Mouse (Mus musculus): ENCODE results near the gene Grtp1. TPM values are rescaled to one million over a fixed set of nuclear protein-coding genes. Genes with fewer than 3 reads are reported as not detected.

Grtp1 gene
- polyA plus RNA-seq, 1 experiment from 2014 or later = 19.7 TPM

DNA sequence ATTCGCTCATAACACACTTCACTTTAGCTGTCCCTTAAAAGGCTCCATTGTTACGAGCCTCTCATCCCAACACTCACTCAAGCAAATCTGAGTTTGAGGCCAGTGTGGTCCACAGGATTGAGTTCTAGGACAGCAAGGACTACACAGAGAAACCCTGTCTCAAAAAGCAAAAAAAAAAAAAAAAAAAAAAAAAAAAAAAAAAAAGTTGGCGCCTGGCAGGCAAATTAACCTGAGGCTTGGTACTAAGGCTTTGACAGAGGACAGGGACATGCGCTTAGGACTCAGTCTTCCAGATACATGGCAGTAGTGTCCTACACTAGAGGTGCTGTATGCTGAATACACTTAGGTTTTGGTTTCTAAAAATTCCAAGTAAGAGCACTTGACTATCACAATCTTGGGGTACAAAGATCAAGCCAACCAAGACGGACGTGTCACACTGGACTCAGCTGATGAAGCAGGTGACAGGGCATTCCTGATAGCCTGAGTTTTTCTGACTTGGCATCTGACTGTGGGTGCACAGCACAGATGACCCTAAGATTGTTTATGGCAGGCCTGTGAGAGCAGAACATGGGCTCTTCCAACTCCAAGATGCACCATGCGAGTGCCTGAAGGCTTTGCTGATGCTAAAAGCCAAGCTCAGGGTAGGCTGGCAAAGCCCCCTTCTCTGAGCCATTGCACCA, 23.1 kb downstream of the Grtp1 start:
- Histone ChIP-seq H3K9me3 (ENCODE audit: control insufficient read depth, low read length) (no peaks in the 10 kb centered on the region), H3K4me1 (replicated peaks; ENCODE audit: control insufficient read depth, insufficient read depth, low read length) (peaks cover 4% of the 10 kb centered on the region; the same call in 1 of the 2 replicates), H3K9ac (ENCODE audit: low read depth, low read length) (no peak overlapping the region), H3K4me2 (no peak overlapping the region), H3K27me3 (replicated peaks; ENCODE audit: control insufficient read depth, insufficient read depth, low read length) (no peaks in the 10 kb centered on the region), H3K27ac (ENCODE audit: low read depth, low read length) (no peak overlapping the region), H3K4me3 (ENCODE audit: low read depth, low read length) (no peak overlapping the region), H3K36me3 (ENCODE audit: control insufficient read depth, insufficient read depth, low read length) (peaks cover 37% of the 10 kb centered on the region)
- no peak for ATAC-seq (replicated peaks; ENCODE audit: low FRiP score)
- DNase-seq (ENCODE audit: low spot score) = no peak
- 89% methylated on average over 7 of the region's 7 CpGs for WGBS

DNA sequence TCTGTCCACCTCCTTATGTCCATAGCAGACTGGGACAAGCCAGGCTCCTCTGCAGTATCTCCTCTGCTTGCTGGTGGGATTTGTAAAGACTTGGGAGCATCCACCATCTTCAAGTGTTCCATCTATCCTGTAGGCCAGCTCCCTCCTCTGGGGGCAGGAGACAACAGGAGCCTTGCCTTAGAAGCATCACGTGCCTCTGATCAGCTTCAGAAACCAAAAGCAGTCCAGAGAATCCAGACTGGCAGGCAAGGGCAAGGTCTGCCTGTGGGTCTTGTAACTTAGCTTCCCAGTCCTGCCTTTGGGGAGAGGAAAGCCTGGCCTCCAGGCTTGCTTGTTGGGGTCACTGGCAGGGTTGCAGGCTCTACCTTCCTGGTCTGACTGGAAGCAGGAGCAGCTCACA, 24.8 kb downstream of the Grtp1 start:
- Histone ChIP-seq H3K4me1 (replicated peaks; ENCODE audit: control insufficient read depth, insufficient read depth, low read length) (no peaks in the 10 kb centered on the region), H3K9ac (ENCODE audit: low read depth, low read length) (no peak overlapping the region), H3K36me3 (ENCODE audit: control insufficient read depth, insufficient read depth, low read length) (peaks cover 47% of the 10 kb centered on the region), H3K4me3 (ENCODE audit: low read depth, low read length) (no peak overlapping the region), H3K9me3 (ENCODE audit: control insufficient read depth, low read length) (no peaks in the 10 kb centered on the region), H3K27me3 (replicated peaks; ENCODE audit: control insufficient read depth, insufficient read depth, low read length) (no peaks in the 10 kb centered on the region), H3K4me2 (no peak overlapping the region), H3K27ac (ENCODE audit: low read depth, low read length) (no peak overlapping the region)
- DNase-seq (ENCODE audit: low spot score) (no peak), ATAC-seq (replicated peaks; ENCODE audit: low FRiP score) (no peak)
- WGBS = 90% methylated on average over 1 of the region's 1 CpGs

DNA sequence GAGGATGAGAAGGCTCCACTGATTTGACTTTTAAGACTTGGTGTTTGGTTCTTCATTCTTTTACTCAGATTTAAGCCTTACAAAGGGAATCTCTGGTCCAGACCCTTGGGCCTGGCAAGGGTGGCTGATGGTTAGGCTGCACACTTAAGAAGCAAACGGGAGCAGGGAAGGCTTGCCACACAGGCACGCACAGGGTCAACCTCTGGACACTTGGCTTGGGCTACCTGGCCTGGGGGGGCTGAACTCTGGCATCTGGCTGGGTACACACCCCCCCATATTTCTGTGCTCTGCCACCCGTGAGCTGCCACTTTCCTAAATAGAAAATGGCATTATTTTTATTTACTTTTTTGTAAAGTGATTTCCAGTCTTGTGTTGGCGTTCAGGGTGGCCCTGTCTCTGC, 25.6 kb downstream of the Grtp1 start:
- ATAC-seq (replicated peaks; ENCODE audit: low FRiP score) (no peak), DNase-seq (ENCODE audit: low spot score) (no peak)
- Histone ChIP-seq H3K27ac (ENCODE audit: low read depth, low read length) (no peak overlapping the region), H3K4me2 (no peak overlapping the region), H3K9me3 (ENCODE audit: control insufficient read depth, low read length) (no peaks in the 10 kb centered on the region), H3K36me3 (ENCODE audit: control insufficient read depth, insufficient read depth, low read length) (peaks cover 47% of the 10 kb centered on the region), H3K27me3 (replicated peaks; ENCODE audit: control insufficient read depth, insufficient read depth, low read length) (no peaks in the 10 kb centered on the region), H3K4me1 (replicated peaks; ENCODE audit: control insufficient read depth, insufficient read depth, low read length) (no peaks in the 10 kb centered on the region), H3K4me3 (ENCODE audit: low read depth, low read length) (no peak overlapping the region), H3K9ac (ENCODE audit: low read depth, low read length) (no peak overlapping the region)
- WGBS = 92% methylated on average over 4 of the region's 4 CpGs

DNA sequence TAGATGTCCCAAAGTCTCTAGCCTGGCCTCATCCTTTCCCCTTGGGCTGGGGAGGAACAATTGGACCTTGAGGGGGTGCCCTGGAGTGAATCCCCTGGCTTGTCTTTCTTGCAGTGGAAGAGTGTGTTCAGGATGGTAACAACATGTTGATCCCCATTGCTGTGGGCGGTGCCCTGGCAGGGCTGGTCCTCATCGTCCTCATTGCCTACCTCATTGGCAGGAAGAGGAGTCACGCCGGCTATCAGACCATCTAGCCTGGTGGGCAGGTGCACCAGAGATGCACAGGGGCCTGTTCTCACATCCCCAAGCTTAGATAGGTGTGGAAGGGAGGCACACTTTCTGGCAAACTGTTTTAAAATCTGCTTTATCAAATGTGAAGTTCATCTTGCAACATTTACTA, 26.1 kb downstream of the Grtp1 start:
- ATAC-seq (replicated peaks; ENCODE audit: low FRiP score) (no peak), DNase-seq (ENCODE audit: low spot score) (no peak)
- 85% methylated on average over 4 of the region's 4 CpGs for WGBS
- H3K9ac ChIP-seq (ENCODE audit: low read depth, low read length) = no peak overlapping the region
- H3K27ac ChIP-seq (ENCODE audit: low read depth, low read length) = no peak overlapping the region
- H3K4me3 ChIP-seq (ENCODE audit: low read depth, low read length) = no peak overlapping the region
- H3K4me2 ChIP-seq = no peak overlapping the region
- peaks cover 47% of the 10 kb centered on the region for H3K36me3 ChIP-seq (ENCODE audit: control insufficient read depth, insufficient read depth, low read length)
- H3K9me3 ChIP-seq (ENCODE audit: control insufficient read depth, low read length) = no peaks in the 10 kb centered on the region
- H3K27me3 ChIP-seq (replicated peaks; ENCODE audit: control insufficient read depth, insufficient read depth, low read length) = no peaks in the 10 kb centered on the region
- no peaks in the 10 kb centered on the region for H3K4me1 ChIP-seq (replicated peaks; ENCODE audit: control insufficient read depth, insufficient read depth, low read length)

DNA sequence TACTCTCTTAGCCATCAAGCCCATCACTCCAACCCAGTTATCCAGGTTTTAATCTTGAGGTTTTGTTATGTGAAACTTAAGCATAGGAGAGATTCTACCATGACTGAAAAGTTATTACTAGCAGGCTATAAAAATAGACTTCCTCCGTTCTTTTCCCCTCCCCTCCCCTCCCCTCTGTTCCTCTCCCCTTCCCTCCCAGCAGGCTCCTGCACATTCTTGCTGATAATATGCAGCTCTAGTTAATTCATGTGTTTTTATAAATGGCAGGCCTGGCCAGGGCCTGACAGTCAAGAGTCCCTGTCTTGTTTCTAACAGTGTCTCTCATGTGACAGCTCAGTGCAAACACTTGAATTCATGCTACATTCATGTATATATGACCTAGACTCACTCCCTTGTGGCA, 29.9 kb downstream of the Grtp1 start:
- ATAC-seq (replicated peaks; ENCODE audit: low FRiP score) (no peak), DNase-seq (ENCODE audit: low spot score) (no peak)
- H3K9me3 ChIP-seq (ENCODE audit: control insufficient read depth, low read length) = no peaks in the 10 kb centered on the region
- no peaks in the 10 kb centered on the region for H3K27me3 ChIP-seq (replicated peaks; ENCODE audit: control insufficient read depth, insufficient read depth, low read length)
- peaks cover 46% of the 10 kb centered on the region for H3K36me3 ChIP-seq (ENCODE audit: control insufficient read depth, insufficient read depth, low read length)
- H3K27ac ChIP-seq (ENCODE audit: low read depth, low read length) = no peak overlapping the region
- H3K9ac ChIP-seq (ENCODE audit: low read depth, low read length) = no peak overlapping the region
- 48% methylated on average over 1 of the region's 1 CpGs for WGBS
- H3K4me3 ChIP-seq (ENCODE audit: low read depth, low read length) = no peak overlapping the region
- H3K4me2 ChIP-seq = no peak overlapping the region
- H3K4me1 ChIP-seq (replicated peaks; ENCODE audit: control insufficient read depth, insufficient read depth, low read length) = no peaks in the 10 kb centered on the region

DNA sequence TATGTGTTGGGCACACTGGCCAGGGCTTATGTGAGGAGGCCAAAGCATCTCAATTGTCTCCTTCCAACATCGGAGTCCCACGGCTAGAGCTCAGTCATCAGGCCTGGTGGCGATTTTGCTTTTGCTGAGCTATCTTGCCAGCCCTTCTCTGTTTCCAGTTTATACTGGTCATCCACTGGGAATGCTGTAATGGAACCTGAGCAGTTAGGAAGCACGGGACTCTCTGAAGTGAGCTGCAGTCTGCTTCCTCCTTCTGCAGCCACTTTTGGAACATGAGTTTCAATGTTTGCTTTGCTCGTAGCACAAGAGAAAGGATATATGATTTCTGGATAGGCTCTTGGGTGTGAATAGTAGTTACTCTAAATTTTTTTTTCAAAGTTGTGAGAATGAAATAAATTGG, 36.1 kb downstream of the Grtp1 start:
- H3K4me2 ChIP-seq = no peak overlapping the region
- 77% methylated on average over 5 of the region's 5 CpGs for WGBS
- DNase-seq (ENCODE audit: low spot score) = no peak
- H3K27ac ChIP-seq (ENCODE audit: low read depth, low read length) = no peak overlapping the region
- H3K9me3 ChIP-seq (ENCODE audit: control insufficient read depth, low read length) = no peaks in the 10 kb centered on the region
- no peak overlapping the region for H3K9ac ChIP-seq (ENCODE audit: low read depth, low read length)
- ATAC-seq (replicated peaks; ENCODE audit: low FRiP score) = no peak
- no peaks in the 10 kb centered on the region for H3K27me3 ChIP-seq (replicated peaks; ENCODE audit: control insufficient read depth, insufficient read depth, low read length)
- H3K4me3 ChIP-seq (ENCODE audit: low read depth, low read length) = no peak overlapping the region
- H3K36me3 ChIP-seq (ENCODE audit: control insufficient read depth, insufficient read depth, low read length) = peaks cover 15% of the 10 kb centered on the region
- peaks cover 42% of the 10 kb centered on the region for H3K4me1 ChIP-seq (replicated peaks; ENCODE audit: control insufficient read depth, insufficient read depth, low read length)

DNA sequence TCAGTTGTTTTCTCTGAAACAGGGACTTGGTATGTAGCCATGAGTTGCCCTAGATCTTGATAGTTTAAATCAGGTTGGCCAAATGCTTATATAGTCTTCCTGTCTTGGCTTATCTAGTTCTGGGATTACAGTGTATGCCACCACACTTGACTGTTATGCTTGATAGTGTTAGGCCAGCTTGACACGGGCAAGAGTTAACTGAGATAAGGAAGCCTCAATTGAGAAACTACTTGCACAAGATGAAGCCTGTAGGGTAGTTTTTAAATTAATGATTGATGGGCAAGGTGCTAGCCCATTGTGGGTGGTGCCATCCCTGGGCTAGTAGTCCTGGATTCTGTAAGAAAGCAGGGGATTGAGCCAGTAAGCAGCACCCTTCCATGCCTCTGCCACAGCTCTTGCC, 36.9 kb downstream of the Grtp1 start:
- H3K27ac ChIP-seq (ENCODE audit: low read depth, low read length) = 0 out of 2 replicates have a peak overlapping the region, but pooled peaks have one; percentile 17
- H3K27me3 ChIP-seq (replicated peaks; ENCODE audit: control insufficient read depth, insufficient read depth, low read length) = no peaks in the 10 kb centered on the region
- peaks cover 42% of the 10 kb centered on the region for H3K4me1 ChIP-seq (replicated peaks; ENCODE audit: control insufficient read depth, insufficient read depth, low read length)
- peak overlapping the region; percentile 46 for H3K4me2 ChIP-seq
- no peak overlapping the region for H3K4me3 ChIP-seq (ENCODE audit: low read depth, low read length)
- WGBS = 30% methylated on average over 1 of the region's 1 CpGs
- DNase-seq (ENCODE audit: low spot score) (no peak), ATAC-seq (replicated peaks; ENCODE audit: low FRiP score) (peak; percentile 75)
- H3K9ac ChIP-seq (ENCODE audit: low read depth, low read length) = no peak overlapping the region
- peaks cover 13% of the 10 kb centered on the region for H3K36me3 ChIP-seq (ENCODE audit: control insufficient read depth, insufficient read depth, low read length)
- no peaks in the 10 kb centered on the region for H3K9me3 ChIP-seq (ENCODE audit: control insufficient read depth, low read length)

DNA sequence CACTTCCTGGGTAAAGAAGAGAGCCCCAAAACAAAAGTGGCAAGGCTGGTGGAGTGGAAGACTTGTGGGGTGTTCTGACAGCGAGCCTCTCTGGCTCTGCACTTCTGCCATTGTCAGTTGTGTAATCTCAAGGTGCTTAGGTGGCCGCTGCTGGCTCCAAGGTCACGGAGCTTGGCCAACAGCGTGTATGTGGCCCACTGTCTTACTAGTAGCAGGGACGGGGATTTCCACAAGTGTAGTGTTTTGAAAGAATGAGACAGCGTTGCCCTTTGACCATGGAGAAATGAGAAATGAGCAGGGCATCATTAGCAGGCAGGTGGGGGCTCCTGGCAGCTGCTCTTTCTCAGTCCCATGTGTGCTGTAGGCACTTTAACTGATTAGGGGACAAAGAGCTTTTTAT, 38.3 kb downstream of the Grtp1 start:
- no peaks in the 10 kb centered on the region for H3K27me3 ChIP-seq (replicated peaks; ENCODE audit: control insufficient read depth, insufficient read depth, low read length)
- H3K9ac ChIP-seq (ENCODE audit: low read depth, low read length) = no peak overlapping the region
- no peak overlapping the region for H3K4me3 ChIP-seq (ENCODE audit: low read depth, low read length)
- H3K27ac ChIP-seq (ENCODE audit: low read depth, low read length) = no peak overlapping the region
- 0 out of 2 replicates have a peak overlapping the region, but pooled peaks have one; percentile 23 for H3K4me2 ChIP-seq
- H3K4me1 ChIP-seq (replicated peaks; ENCODE audit: control insufficient read depth, insufficient read depth, low read length) = peaks cover 44% of the 10 kb centered on the region
- no peak for ATAC-seq (replicated peaks; ENCODE audit: low FRiP score)
- DNase-seq (ENCODE audit: low spot score) = no peak
- 84% methylated on average over 6 of the region's 6 CpGs for WGBS
- 0 out of 2 replicates have a peak, but pooled peaks cover 2% of the 10 kb centered on the region for H3K36me3 ChIP-seq (ENCODE audit: control insufficient read depth, insufficient read depth, low read length)
- no peaks in the 10 kb centered on the region for H3K9me3 ChIP-seq (ENCODE audit: control insufficient read depth, low read length)

DNA sequence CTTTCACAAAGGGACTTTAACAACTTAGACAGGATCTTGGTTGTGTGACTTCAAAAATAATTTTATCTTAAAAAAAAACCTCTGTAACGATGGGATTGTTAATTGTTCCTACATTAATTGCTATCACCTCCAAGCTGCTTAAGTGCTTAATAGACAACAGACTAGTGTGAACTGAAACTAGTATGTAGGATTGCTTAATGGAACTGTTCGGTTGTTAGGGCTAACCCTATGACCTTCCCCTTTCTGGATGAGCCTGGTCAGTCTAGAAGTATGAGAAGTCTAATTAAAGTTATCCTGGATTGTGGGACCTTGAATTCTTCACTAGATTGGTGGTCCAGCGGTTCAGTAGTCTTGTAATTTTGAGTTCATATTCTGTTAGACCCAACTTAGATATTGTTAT, 39.7 kb downstream of the Grtp1 start:
- peak overlapping the region; percentile 73 for H3K4me3 ChIP-seq (ENCODE audit: low read depth, low read length)
- H3K9me3 ChIP-seq (ENCODE audit: control insufficient read depth, low read length) = no peaks in the 10 kb centered on the region
- DNase-seq (ENCODE audit: low spot score) (no peak), ATAC-seq (replicated peaks; ENCODE audit: low FRiP score) (no peak)
- H3K9ac ChIP-seq (ENCODE audit: low read depth, low read length) = peak overlapping the region; percentile 97
- WGBS = 81% methylated on average over 3 of the region's 3 CpGs
- H3K4me1 ChIP-seq (replicated peaks; ENCODE audit: control insufficient read depth, insufficient read depth, low read length) = peaks cover 44% of the 10 kb centered on the region
- no peak overlapping the region for H3K27ac ChIP-seq (ENCODE audit: low read depth, low read length)
- no peaks in the 10 kb centered on the region for H3K36me3 ChIP-seq (ENCODE audit: control insufficient read depth, insufficient read depth, low read length)
- H3K27me3 ChIP-seq (replicated peaks; ENCODE audit: control insufficient read depth, insufficient read depth, low read length) = no peaks in the 10 kb centered on the region
- H3K4me2 ChIP-seq = peak overlapping the region; percentile 91

All from liver, embryonic 11.5 days (tissue).